Mouse (Mus musculus): ENCODE results near the gene Tmem95.

Tmem95 gene

DNA sequence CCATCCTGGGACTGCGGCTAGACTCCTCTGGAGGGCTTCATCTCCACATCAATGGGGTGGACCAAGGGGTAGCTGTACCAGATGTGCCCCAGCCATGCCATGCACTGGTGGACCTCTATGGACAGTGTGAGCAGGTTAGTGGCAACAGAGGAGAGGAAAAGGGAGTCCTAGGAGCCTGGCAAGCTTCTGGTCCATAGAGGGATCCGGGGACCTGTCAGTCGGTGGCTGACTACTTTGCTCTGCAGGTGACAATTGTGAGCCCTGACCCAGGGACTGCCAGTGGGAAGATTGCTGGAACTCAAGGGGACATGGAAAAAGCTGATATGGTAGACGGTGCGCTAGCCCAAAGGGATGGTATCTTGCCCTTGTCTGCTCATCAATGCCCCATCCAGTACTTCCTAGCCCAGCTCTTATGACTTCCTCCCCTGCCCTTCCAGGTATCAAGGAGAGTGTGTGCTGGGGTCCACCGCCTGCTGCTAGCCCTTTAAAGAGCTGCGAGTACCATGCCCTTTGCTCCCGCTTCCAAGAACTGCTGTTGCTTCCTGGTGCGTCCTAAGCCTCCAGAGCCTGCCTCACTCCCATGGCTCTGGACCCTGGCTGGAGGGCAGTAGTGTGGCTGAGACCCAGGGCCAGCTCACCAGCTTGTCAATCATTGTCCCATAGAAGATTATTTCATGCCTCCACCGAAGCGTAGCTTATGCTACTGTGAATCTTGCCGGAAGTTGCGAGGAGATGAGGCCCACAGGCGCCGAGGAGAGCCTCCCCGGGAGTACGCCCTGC lies 33.2 kb upstream of the Tmem95 start:
- no peak for DNase-seq

DNA sequence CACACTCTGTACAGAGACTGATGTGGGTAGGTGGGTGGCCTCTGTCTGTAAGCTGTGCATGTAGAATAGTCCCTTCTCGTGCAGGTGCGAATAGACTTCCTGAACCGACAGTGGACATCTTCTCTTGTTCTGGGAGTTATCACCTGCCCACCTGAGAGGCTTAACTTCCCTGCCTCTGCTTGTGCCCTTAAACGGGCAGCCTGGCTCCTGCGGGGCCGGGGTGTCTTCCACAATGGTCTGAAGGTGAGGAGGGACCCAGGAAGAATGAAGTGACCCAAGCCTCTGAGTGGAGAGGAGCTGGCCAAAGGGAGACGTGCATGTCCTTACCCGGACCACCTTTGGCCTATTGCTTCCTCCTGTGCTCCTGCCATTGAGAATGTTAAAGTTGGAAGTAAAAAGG lies 32.4 kb upstream of the Tmem95 start:
- DNase-seq = no peak

GRCm38 (mm10) chr11:69909174-69909573 lies 31.4 kb upstream of the Tmem95 start:
- DNase-seq = no peak

GRCm38 (mm10) chr11:69908645-69909044 lies 30.8 kb upstream of the Tmem95 start:
- no peak for DNase-seq

DNA sequence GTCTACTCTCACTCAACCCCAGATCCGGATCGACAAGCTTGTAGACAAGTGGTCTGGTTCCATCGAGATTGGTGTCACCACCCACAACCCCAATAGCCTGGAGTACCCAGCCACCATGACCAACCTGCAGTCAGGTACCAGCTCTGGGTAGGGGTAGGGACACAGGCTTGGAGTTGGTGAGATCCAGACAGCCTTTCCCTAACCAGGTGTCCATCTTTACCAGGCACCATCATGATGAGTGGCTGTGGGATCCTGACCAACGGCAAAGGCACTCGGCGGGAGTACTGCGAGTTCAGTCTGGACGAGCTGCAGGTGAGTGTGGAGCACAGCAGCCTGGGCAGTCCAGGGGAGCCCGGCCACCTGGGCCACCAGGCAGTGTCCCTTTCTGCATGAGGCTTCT lies 26.5 kb upstream of the Tmem95 start:
- peak in 1 of 2 experiments; percentile 26 for DNase-seq

GRCm38 (mm10) chr11:69902972-69903371 lies 25.2 kb upstream of the Tmem95 start:
- no peak for DNase-seq

DNA sequence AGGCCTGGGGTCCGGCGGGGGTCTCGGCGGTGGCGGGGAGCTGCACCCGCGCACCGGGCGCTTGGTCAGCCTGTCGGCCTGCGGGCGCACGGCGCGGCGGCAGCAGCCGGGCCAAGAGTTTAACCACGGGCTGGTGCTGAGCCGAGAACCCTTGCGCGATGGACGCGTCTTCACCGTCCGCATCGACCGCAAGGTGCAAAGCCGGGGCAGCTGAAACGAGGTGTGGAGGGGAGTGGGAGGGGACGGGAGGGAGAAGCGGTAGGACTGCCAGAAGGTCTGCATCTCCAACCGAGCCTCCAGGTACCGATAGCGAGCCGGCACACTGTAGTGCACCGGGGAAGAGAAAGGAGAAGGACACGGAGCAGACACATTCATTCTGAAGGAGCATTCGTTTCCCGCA lies 24.2 kb upstream of the Tmem95 start:
- peak in 1 of 2 experiments; percentile 36 for DNase-seq

GRCm38 (mm10) chr11:69901406-69901846 lies 23.6 kb upstream of the Tmem95 start:
- peak; percentile 94 to 98 for DNase-seq

GRCm38 (mm10) chr11:69900471-69901405 lies 22.9 kb upstream of the Tmem95 start, which contains the start of the genes 2810408A11Rik and Neurl4:
Gene 2810408A11Rik (minus strand): TSS chr11:69900987.
Gene Neurl4 (plus strand): TSS chr11:69901072.
- peak; percentile 93 to 95 for DNase-seq

DNA sequence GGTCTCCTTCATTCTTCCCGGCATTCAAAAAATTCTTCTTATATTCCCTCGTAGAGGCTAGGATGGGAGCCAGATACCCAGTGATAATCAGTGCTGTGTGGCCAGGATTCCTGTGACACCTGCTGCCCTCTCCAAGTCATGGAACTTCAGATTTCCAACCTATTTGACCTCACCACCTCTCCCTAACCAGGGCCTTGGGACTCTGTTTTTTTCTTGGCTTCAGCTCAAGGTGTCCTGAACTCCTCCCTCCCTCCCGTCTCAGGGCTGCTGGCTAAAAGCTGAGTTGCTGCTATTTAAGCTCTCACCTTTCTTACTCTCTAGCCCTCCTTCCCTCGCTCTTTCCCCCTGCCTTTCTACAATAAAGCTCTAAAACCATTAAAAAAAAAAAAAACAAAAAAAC lies 22.1 kb upstream of the Tmem95 start:
- DNase-seq = no peak

- DNase-seq = peak in 1 of 2 experiments; percentile 19
Observed at GRCm38 (mm10) chr11:69895291-69895690, 17.5 kb upstream of the Tmem95 start, which contains the start of gene Acap1. Gene Acap1 (minus strand): TSS chr11:69895539.

DNA sequence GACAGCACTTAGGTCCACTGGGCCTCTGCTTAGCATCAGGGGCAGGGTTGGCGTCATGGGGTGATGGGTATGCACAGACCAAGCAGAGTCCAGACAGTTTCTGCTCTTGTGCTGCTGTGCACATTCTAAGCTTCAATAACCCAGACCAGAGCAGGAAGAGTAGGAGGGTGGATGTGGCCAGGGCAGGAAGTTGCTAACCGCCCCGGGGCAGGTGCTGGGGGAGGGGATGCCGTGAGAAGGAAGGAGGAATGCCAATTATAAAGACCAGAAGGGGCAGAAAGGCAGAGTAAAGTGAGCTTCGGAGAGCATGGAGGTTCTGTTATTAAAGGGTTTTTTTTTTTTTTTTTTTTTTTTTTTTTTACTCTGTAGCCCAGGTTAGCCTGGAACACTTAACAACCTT lies 16.9 kb upstream of the Tmem95 start:
- DNase-seq = peak; percentile 54 to 58

DNA sequence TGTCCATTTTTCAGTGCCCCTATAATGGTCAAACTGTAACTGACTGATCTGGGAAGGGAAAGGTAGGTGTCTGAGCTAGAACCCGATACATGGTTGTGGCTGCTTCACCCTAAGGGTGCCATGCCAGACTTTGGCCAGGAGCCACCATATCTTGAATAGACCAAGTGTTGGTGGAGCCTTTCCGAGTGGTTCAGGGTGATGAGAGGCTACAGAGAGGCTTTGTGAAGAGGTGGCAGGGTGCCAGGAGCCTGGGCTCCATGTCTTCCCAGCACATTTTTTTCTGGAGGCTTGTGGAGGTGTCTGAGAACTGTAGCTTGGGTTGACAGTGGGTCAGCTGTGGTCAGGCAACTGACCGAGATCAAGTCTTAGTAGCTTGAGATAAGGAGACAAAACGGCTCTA lies 13.7 kb upstream of the Tmem95 start:
- peak; percentile 50 to 65 for DNase-seq

DNA sequence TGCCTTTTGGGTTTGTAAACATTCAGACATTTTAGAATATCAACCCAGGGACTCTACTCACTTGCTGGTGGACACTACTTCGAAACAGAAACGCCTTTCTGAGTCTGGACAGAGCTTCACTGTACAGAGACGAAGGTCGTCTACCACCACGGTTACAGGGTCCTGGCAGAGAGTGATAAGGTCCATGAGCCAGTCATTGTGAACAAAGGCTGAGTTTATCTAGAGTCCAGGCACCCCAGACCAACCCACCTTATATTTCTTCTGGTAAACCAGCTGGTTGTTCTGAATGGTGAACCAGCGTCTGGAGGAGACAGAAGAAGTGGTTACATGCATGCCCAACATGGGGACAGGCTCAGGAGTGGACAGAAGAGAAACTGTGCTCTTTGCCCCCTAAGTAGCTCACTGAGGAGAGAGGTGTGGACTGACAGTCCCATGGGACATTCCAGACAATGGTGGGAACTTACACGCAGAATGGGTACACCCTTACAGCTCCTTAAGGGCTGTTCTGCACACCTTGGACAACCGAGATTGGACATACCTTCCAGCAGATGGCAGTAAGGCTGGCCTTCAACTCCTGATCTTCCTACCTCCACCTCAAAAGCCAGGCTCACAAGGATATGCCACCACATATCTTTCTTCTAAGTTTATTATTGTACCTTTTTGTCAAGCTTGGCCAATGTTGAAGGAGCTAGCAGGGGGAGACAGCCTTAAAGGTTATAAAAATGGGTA lies 9.3 kb upstream of the Tmem95 start:
- DNase-seq = peak in 1 of 2 experiments; percentile 52

GRCm38 (mm10) chr11:69884663-69885062 lies 6.8 kb upstream of the Tmem95 start:
- no peak for DNase-seq

- peak in 1 of 2 experiments; percentile 28 for DNase-seq
Observed at GRCm38 (mm10) chr11:69884240-69884639, 6.4 kb upstream of the Tmem95 start.

- no peak for DNase-seq
Observed at GRCm38 (mm10) chr11:69883527-69884151, 5.8 kb upstream of the Tmem95 start.

DNA sequence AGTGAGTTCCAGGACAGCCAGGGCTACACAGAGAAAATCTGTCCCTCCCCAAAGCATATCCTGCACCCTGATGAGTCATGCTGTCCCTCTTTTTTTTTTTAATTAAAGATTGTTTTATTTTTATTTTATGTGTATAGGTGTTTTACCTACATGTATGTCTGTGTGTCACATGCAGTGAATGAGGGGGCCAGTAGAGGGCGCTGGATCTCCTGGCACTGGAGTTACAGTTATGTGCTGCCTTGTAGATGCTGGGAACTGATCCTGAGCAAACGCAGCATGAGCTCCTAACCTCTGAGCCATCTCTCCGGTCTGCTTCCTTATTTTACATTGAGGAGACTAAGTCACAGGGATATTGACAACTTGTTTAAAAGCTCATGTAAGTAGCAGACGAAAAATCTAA lies 5.2 kb upstream of the Tmem95 start:
- peak in 1 of 2 experiments; percentile 49 for DNase-seq

DNA sequence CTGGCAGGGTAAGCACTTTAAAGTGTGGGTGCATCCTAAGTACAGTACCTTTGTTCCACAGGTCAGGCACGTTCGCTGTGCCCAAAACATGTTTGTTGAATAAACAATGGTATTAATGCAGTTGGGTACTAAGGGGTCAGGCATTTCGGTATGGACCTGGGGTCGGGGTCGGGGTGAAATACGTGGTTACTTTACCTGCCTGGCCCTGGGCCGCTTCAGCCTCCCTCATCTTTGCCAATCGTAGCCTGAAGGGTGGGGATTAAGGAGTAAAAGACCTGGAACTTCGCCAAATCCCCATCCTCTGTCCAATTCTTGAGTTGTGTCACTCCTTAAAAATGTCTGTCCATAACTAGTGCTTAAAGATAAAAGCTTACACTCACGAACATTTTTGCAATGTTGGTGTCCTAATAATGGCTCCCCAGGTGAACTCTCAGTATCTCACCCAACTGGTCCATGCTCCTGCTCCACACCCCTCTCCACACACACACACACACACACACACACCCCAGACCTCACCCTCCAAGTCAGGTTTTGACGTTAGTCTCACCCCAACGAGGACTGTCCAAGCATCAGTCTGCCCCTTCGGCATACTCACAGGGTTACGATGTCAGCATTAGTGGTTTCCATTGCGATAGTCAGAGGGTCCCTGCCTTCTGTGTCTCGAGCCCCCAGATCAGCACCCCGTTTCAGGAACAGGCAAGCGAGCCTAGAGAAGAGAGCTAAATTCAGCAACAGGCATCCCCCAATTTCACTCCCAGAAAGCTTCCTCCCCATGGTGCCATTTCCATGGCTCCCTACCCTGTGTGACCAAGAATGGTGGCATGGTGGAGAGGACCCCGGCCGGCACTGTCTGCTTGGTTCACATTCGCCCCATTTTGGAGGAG lies 4.2 kb upstream of the Tmem95 start:
- DNase-seq = no peak

- DNase-seq = peak; percentile 94 to 96
Observed at GRCm38 (mm10) chr11:69880853-69881603, 3.2 kb upstream of the Tmem95 start, which contains the start of gene Kctd11. Gene Kctd11 (minus strand): TSS chr11:69881406.

Data from lung, postnatal 4 days (tissue).